Mouse (Mus musculus): ENCODE measurements around the gene Fa2h.
"Not testable (repeated sequence)": the region's sequence is repeated elsewhere in the genome, so short reads cannot be mapped to it uniquely, and the experiment has no call there.

The Fa2h gene

DNA sequence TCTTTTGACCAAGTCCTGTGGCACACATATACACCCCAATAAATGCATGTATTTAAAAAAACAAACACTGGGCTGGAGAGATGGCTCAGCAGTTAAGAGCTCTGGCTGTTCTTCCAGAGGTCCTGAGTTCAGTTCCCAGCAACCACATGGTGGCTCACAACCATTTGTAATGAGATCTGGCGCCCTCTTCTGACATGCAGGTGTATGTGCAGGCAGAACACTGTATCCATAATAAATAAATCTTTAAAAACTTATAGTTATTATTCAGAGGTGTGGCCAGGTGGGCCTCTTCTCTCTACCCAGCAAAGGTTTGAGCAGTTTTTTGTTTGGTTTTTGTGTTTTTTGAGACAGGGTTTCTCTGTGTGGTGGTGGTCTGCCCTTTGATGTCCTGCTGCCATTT, 34.7 kb downstream of the Fa2h start:
- no peak for DNase-seq (ENCODE audit: low spot score)

DNA sequence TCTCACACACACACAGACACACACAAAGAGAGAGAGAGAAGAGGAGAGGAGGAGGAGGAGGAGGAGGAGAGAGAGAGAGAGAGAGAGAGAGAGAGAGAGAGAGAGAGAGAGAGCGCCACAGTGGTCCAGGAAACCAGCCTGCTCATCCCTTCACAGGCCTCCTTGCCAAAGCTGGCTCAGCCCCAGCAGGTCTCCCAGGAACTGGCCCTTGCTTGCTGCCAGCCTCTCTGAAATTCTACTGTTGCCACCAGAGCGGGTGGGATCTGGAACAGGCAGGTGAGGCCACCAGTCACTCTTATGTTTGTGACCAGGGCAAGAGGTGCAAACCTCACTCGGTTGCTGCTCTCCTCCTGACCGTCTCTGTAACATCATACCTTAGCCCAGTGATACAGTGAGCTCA, 36.2 kb downstream of the Fa2h start:
- no peak for DNase-seq (ENCODE audit: low spot score)

- no peak for DNase-seq (ENCODE audit: low spot score)
Measured at GRCm38 (mm10) chr8:111353497-111353896, 40.1 kb downstream of the Fa2h start.

DNA sequence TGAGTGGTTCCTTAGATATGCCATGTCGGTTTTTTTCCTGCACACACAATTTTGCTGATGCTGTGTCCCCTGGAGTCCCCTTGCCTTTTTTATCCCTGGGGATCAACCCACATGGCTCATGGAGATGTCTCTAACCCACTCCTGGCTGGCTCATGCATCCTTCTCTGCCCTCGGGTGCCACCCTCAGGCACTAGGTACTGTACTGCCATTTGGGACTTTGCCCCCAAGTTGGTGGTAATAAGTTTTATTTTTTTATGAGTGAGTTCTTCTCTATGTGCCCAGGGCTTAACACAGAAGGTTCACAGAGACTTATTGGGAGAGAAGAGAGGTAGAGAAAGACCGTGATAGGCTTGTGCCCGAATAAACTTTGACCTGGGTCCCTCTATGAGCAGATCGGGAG, 41.3 kb downstream of the Fa2h start:
- DNase-seq (ENCODE audit: low spot score) = no peak

- no peak for DNase-seq (ENCODE audit: low spot score)
Measured at GRCm38 (mm10) chr8:111350577-111350976, 43.0 kb downstream of the Fa2h start.

DNA sequence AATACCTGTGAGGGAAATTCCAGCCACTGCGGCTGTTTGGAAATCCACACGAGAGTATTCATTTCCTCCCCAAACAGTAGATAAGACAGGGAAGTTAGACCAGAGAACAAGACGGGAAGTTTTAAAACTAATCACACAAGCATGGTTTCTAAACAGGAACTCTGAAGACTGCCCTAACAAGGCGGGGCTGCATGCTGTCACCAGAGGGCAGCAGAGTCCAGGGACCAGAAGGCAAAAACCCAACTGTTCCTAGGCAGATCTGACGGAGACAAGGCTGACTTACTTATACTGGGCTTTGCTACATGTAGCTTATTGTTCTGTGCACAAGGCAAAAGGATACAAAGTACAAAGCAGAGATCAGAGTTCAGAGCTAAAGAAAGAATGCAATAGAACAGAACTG, 50.4 kb downstream of the Fa2h start:
- peak; percentile 77 for DNase-seq (ENCODE audit: low spot score)

- no peak for DNase-seq (ENCODE audit: low spot score)
Measured at GRCm38 (mm10) chr8:111340186-111340585, 53.4 kb downstream of the Fa2h start.

DNA sequence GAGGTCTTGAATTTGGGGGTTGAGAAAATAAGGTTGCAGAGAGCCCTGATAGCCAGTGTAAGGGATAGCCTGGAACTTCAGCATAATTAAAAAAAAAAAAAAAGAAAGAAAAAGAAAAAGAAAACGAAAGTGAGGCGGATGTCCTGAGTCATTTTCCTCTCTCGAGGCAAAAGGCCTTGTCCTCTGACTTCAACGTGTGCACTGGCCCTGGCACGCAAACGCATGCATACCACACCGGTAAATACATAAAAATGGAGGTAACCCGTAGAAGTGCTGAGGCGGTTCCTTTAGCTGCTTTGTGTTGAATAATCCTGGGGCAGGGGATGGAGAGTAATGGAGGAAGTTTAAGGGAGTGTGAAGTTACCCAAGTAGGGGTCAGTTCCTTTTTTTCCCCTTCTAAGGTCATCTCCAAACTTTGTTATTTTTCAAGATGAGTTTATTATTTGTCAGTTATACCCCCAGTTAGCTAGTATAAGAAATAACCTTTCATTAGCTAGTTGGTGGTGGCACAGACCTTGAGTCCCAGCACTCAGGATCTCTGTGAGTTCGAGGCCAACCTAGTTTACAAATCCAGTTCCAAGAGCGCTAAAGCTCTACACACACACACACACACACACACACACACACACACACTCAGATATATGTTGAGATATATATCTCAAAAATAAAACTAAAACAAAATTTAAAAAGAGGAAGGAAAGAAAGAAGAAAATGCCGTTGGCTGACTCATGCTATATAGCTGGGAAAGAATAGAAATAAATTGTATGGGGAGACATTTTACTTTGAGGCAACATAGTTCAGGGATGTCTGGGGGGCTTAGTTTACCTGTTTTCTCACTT, 55.0 kb downstream of the Fa2h start:
- DNase-seq (ENCODE audit: low spot score) = no peak

GRCm38 (mm10) chr8:111337890-111338347, 55.7 kb downstream of the Fa2h start, which contains the start of gene Mlkl:
Mlkl (minus strand) TSS chr8:111338177.
- DNase-seq (ENCODE audit: low spot score) = peak; percentile 51

GRCm38 (mm10) chr8:111337311-111337889, 56.2 kb downstream of the Fa2h start:
- no peak for DNase-seq (ENCODE audit: low spot score)

DNA sequence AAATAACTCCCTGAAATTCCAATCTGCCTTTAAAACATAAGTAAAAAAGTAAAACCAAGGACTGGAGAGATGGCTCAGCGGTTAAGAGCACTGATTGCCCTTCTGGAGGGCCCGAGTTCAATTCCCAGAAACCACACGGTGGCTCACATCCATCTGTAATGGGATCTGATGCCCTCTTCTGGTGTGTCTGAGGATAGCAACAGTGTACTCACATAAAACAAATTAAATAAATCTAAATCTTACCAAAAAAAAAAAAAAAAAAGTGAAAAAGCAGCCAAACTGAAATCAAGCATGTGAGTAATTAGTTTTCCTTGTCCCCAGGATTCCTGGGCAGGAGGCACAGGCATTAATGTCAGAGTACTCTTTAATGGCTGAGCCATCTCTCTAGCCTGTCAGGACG, 56.9 kb downstream of the Fa2h start:
- no peak for DNase-seq (ENCODE audit: low spot score)

DNA sequence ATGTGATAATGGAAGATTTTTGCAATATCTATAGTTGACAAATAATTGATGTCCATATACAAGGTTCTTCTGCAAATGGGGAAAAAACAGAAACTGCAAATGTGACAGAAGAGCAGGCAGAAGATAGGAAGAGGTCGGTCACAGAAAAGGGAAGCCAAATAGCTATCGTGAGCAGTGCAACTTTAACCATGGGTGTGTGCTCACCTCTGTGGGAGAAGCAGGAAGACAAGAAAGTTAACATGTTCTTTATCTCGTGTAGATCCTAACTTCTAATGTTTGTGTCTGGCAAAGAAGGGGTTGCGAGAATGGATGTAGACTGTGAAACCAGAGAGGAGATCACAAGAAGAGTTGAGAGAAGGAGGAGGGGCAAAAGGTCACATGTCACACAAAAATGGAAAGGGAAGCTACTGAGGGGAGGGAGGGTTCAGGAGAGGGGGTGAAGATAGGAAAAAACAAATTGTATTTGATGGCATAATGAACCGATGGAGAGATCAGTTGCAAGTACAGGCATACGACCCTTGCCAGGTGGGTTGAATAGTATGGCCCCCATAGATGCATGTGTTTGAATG, 68.3 kb downstream of the Fa2h start:
- DNase-seq (ENCODE audit: low spot score) = no peak

- DNase-seq (ENCODE audit: low spot score) = no peak
Measured at GRCm38 (mm10) chr8:111314729-111315128, 78.9 kb downstream of the Fa2h start.

GRCm38 (mm10) chr8:111313961-111314360, 79.7 kb downstream of the Fa2h start:
- not testable (repeated sequence) for DNase-seq (ENCODE audit: low spot score)

DNA sequence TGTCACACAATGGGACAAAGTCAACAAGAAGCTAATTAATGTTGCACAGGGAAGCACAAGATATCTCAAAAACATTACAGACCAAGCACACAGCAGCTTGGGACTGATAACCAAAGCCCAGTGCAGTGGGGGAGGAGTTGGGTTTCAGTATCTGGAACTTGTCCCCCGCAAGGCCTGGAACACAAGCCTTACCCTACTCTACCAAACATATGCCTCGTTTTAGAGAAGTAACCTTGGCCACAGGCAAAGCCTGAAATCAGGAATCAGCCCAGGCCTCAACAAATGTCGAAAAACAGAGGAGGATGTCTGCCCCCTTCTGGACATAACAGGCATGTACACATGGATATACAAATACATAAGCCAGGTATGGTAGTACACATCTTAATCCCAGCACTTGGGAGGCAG, 80.9 kb downstream of the Fa2h start:
- no peak for DNase-seq (ENCODE audit: low spot score)

GRCm38 (mm10) chr8:111310006-111310405, 83.6 kb downstream of the Fa2h start:
- not testable (repeated sequence) for DNase-seq (ENCODE audit: low spot score)

- peak; percentile 25 for DNase-seq (ENCODE audit: low spot score)
Measured at GRCm38 (mm10) chr8:111305031-111305730, 88.4 kb downstream of the Fa2h start.

DNA sequence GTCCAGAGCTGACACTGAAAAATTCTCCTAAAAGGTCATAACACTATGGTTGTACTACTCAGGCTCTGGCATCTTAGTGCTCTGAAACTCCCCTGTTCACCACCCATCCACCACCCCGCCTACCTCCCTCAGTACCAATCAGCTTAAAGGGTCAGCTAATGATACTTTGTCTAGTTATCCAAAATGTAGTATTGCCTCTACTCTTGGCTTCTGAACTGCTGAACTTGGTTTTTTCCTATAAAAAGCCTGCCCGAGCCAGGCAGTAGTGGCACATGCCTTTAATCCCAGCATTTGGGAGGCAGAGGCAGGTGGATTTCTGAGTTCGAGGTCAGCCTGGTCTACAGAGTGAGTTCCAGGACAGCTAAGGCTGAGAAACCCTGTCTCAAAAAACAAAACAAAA, 89.3 kb downstream of the Fa2h start:
- DNase-seq (ENCODE audit: low spot score) = no peak

DNA sequence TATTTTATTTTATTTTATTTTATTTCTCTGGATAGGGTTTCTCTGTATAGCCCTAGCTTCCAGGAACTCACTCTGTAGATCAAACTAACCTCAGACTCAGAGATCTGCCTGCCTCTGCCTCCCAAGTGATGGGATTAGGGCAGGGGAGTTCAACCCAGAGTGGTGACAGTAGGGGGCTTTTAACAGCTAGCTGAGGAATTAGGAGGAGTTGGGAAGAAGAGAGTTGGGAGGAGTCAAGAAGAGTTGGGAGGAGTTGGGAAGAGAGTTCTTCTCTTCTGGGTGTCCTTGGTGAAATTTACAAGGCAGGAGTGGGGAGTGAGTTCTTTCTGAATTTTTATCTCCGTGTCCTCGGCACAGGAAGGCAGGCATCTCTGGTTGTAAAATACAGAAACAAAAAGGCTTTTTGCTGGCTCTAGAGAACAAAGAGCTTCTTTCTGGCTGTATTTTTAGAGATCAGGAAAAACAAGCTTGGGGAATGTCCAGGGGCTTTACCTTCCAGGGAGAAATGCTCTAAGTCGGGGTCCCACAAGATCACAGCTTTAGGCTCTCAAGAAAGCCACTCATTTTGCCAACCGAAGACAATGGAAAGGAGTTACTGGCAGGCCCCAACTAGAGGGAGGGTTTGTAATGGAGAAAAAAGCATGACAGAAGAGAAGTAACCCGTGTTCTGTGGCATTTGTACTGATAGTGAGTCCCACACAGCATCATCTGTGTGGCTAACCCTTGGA, 90.4 kb downstream of the Fa2h start:
- DNase-seq (ENCODE audit: low spot score) = not testable (repeated sequence)

DNA sequence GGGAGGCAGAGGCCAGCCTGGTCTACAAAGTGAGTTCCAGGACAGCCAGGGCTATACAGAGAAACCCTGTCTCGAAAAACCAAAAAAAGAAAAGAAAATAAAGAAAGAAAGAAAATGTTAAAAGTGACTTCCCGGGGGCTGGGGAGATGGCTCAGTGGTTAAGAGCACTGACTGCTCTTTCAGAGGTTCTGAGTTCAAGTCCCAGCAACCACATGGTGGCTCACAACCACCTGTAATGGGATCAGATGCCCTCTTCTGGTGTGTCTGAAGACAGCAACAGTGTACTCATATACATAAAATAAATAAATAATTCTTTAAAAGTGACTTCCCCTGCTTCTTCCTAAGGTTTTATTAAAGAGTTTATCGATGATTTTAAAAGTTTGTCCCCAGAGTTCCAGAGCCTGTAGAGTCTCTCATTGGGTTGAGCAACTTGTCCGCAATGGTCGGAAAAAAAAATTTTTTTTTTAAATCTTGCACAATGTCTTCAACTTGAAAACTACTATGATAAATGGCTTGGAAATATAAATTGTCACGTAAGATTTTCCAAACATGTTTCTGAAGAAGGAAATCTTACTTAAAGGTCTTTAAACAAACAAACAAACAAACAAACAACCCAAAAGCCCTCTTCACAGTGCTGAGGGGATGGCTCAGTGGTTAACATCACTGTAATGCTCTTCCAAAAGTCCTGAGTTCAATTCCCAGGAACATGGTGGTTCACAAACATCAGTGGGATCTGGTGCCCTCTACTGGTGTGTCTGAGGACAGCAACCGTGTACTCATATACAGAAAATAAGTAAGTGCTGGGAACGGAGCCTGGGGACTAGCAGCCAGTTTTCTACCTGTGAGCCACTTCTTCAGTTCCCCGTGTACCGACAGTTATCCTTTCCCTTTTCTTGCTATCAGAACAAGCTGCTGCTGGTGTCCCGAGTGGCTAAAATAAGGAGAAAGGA, 92.8 kb downstream of the Fa2h start:
- no peak for DNase-seq (ENCODE audit: low spot score)
